Mouse (Mus musculus): ENCODE measurements around the gene C9orf72. TPM values are rescaled to one million over a fixed set of nuclear protein-coding genes. Genes with fewer than 3 reads are reported as not detected.

Gene C9orf72
- polyA plus RNA-seq, 1 experiment from 2014 or later = 11.7 TPM

Other genes with a start within 250 kb of the C9orf72 start
- gene Ifnk, start 74.1 kb downstream of the C9orf72 start, polyA plus RNA-seq (2014; fragmentation: Nextera tagmentation; extraction: Ambion mirVana) = 0.23 and 0.70 TPM in 2 replicates
- 21.2 and 21.3 TPM in 2 replicates for gene Mob3b, start 68.7 kb downstream of the C9orf72 start, polyA plus RNA-seq (2014; fragmentation: Nextera tagmentation; extraction: Ambion mirVana)